Mouse (Mus musculus) midbrain, embryonic 14.5 days (tissue): ENCODE data around the gene Fam168a. TPM values are rescaled to one million over a fixed set of nuclear protein-coding genes. Genes with fewer than 3 reads are reported as not detected.

Experiments used
- microRNA-seq: library from miRNA; unstranded; fragments of <30 nt; microRNA quantifications from one replicate; pipeline ENCODE4, GENCODE M21; 2016
- polyA plus RNA-seq: library from polyadenylated mRNA; unstranded; fragments of >200 nt; fragmentation: Nextera tagmentation; extraction: Ambion mirVana; gene quantifications from 2 replicates; pipeline ENCODE4 v1.2.1, GENCODE M21; 2014

Fam168a gene
- polyA plus RNA-seq, 1 experiment from 2014 or later = 113 TPM

Small RNA genes lying within 50 kb of the gene (microRNA-seq; reads per million reads assigned to microRNA genes)
- 53.7 reads per million, percentile 49 among the genes with 10 or more reads in this experiment for gene Mir3102

Other genes with a start within 250 kb of the Fam168a start
- gene Ucp3, start 233.6 kb upstream of the Fam168a start, polyA plus RNA-seq = not detected in 2 replicates
- gene Ucp2, start 213.3 kb upstream of the Fam168a start, polyA plus RNA-seq = 47.0 and 55.6 TPM in 2 replicates
- 2.0 and 3.7 TPM in 2 replicates for gene Dnajb13, start 191.7 kb upstream of the Fam168a start, polyA plus RNA-seq
- gene Coa4, start 169.6 kb upstream of the Fam168a start, polyA plus RNA-seq = 16.5 and 16.6 TPM in 2 replicates
- gene Rab6a, start 99.2 kb upstream of the Fam168a start, polyA plus RNA-seq = 272 and 300 TPM in 2 replicates
- gene Mrpl48, start 98.3 kb upstream of the Fam168a start, polyA plus RNA-seq = 91.3 and 95.9 TPM in 2 replicates
- gene Plekhb1, start 44.2 kb upstream of the Fam168a start, polyA plus RNA-seq = 7.8 and 8.5 TPM in 2 replicates
- 3.9 and 4.5 TPM in 2 replicates for gene Relt, start 156.8 kb downstream of the Fam168a start, polyA plus RNA-seq
- 12.1 and 13.2 TPM in 2 replicates for gene Arhgef17, start 225.5 kb downstream of the Fam168a start, polyA plus RNA-seq